Mouse (Mus musculus) hindbrain, embryonic 13.5 days (tissue): ENCODE results near the gene Cdk6. TPM values are rescaled to one million over a fixed set of nuclear protein-coding genes. Genes with fewer than 3 reads are reported as not detected.

Experiments used
- ATAC-seq: fragments of 200-750 bp; cut with Nextera tagmentation; 2 replicates; pipeline ENCODE4 v1.8.0; 2017; ENCODE audit warnings: moderate TSS enrichment; ENCODE audit not compliant: low FRiP score
- H3K27ac ChIP-seq: fragments of 300-500 bp; sonication (generic); 2 replicates; pipeline ENCODE4 v1.5.1; 2015; ENCODE audit warnings: inconsistent platforms, mild to moderate bottlenecking, moderate library complexity
- H3K27me3 ChIP-seq: fragments of 300-500 bp; sonication (generic); 2 replicates; pipeline ENCODE4 v1.6.1; 2015; ENCODE audit warnings: mild to moderate bottlenecking, inconsistent platforms
- H3K36me3 ChIP-seq: fragments of 300-500 bp; sonication (generic); 2 replicates; pipeline ENCODE4 v1.6.1; 2015; ENCODE audit warnings: mild to moderate bottlenecking, inconsistent platforms
- H3K4me1 ChIP-seq: fragments of 300-500 bp; sonication (generic); replicated peaks from 2 replicates; pipeline ENCODE4 v1.6.1; 2015; ENCODE audit warnings: inconsistent platforms
- H3K4me2 ChIP-seq: fragments of 300-500 bp; sonication (generic); 2 replicates; pipeline ENCODE4 v1.6.1; 2015; ENCODE audit warnings: inconsistent platforms, mild to moderate bottlenecking, moderate library complexity
- H3K4me3 ChIP-seq: fragments of 300-500 bp; sonication (generic); 2 replicates; pipeline ENCODE4 v1.5.1; 2015; ENCODE audit warnings: mild to moderate bottlenecking, inconsistent platforms
- H3K9ac ChIP-seq: fragments of 300-500 bp; sonication (generic); 2 replicates; pipeline ENCODE4 v1.6.1; 2015; ENCODE audit warnings: mild to moderate bottlenecking, inconsistent platforms
- H3K9me3 ChIP-seq: fragments of 300-500 bp; sonication (generic); 2 replicates; pipeline ENCODE4 v1.6.1; 2016; ENCODE audit warnings: inconsistent platforms
- WGBS: fragments of 180-500 bp; shearing (Covaris S2); methylation state at CpG from one replicate; pipeline ENCODE4 v1.1.7; 2015; 5-methylcytosine and 5-hydroxymethylcytosine counted together
- polyA plus RNA-seq: library from polyadenylated mRNA; unstranded; fragments of >200 nt; fragmentation: Nextera tagmentation; extraction: Ambion mirVana; gene quantifications from 2 replicates; pipeline ENCODE4 v1.2.1, GENCODE M21; 2015

The Cdk6 gene
- polyA plus RNA-seq, 1 experiment from 2014 or later: 11.8 TPM

- Histone ChIP-seq H3K9me3 (no peaks in the 10 kb centered on the region), H3K27ac (peak overlapping the region; percentile 93; the same call in 1 of the 2 replicates), H3K9ac (peak overlapping the region; percentile 90), H3K4me2 (peak overlapping the region; percentile 67), H3K4me1 (peaks cover 22% of the 10 kb centered on the region), H3K27me3 (no peaks in the 10 kb centered on the region), H3K4me3 (peak overlapping the region; percentile 91), H3K36me3 (peaks cover 7% of the 10 kb centered on the region)
- peak; percentile 26 for ATAC-seq
- WGBS: 10% methylated on average over 7 of the region's 7 CpGs
These were observed 203.1 kb downstream of the Cdk6 start for GRCm38 (mm10) chr5:3544480-3544769.

- Histone ChIP-seq H3K36me3 (peaks cover 7% of the 10 kb centered on the region), H3K27ac (no peak overlapping the region), H3K27me3 (no peaks in the 10 kb centered on the region), H3K4me1 (peaks cover 22% of the 10 kb centered on the region), H3K9ac (no peak overlapping the region), H3K4me2 (no peak overlapping the region), H3K9me3 (no peaks in the 10 kb centered on the region), H3K4me3 (no peak overlapping the region)
- WGBS: 88% methylated on average over 1 of the region's 1 CpGs
- ATAC-seq: no peak
These were observed 204.9 kb downstream of the Cdk6 start for GRCm38 (mm10) chr5:3546226-3546625.

- 98% methylated on average over 1 of the region's 1 CpGs for whole genome bisulfite sequencing
- no peak overlapping the region for H3K9ac ChIP-seq
These were observed 210.2 kb downstream of the Cdk6 start for GRCm38 (mm10) chr5:3551481-3551880.

GRCm38 (mm10) chr5:3554198-3554597 is 212.9 kb downstream of the Cdk6 start:
- ATAC-seq: no peak
- WGBS: 87% methylated on average over 2 of the region's 2 CpGs
- Histone ChIP-seq H3K4me1 (no peaks in the 10 kb centered on the region), H3K27ac (no peak overlapping the region), H3K36me3 (peaks cover 35% of the 10 kb centered on the region), H3K9ac (no peak overlapping the region), H3K9me3 (no peaks in the 10 kb centered on the region), H3K4me2 (no peak overlapping the region), H3K27me3 (no peaks in the 10 kb centered on the region), H3K4me3 (no peak overlapping the region)

More at GRCm38 (mm10) chr5:3551481-3551880, 210.2 kb downstream of the Cdk6 start:
- no peaks in the 10 kb centered on the region for H3K27me3 ChIP-seq
- ATAC-seq: no peak
- H3K27ac ChIP-seq: no peak overlapping the region
- no peaks in the 10 kb centered on the region for H3K9me3 ChIP-seq
- no peak overlapping the region for H3K4me3 ChIP-seq
- H3K4me2 ChIP-seq: no peak overlapping the region
- peaks cover under 1% of the 10 kb centered on the region; the same call in 1 of the 2 replicates for H3K4me1 ChIP-seq
- H3K36me3 ChIP-seq: peaks cover 23% of the 10 kb centered on the region

GRCm38 (mm10) chr5:3571266-3571665 is 230.0 kb downstream of the Cdk6 start, which contains the start of gene 1700109H08Rik:
1700109H08Rik (plus strand) TSS chr5:3571566.
- no peaks in the 10 kb centered on the region for H3K4me1 ChIP-seq
- 97% methylated on average over 4 of the region's 4 CpGs for WGBS
- H3K4me2 ChIP-seq: no peak within 1 kb of the TSS
- H3K27me3 ChIP-seq: no peaks in the 10 kb centered on the region
- H3K9me3 ChIP-seq: 0 out of 2 replicates have a peak, but pooled peaks cover 3% of the 10 kb centered on the region
- H3K4me3 ChIP-seq: no peak within 1 kb of the TSS
- H3K27ac ChIP-seq: no peak within 1 kb of the TSS
- H3K9ac ChIP-seq: no peak within 1 kb of the TSS
- H3K36me3 ChIP-seq: peaks cover 88% of the 10 kb centered on the region
- ATAC-seq: no peak

- WGBS: 100% methylated on average over 2 of the region's 2 CpGs
- no peak for ATAC-seq
- H3K27ac ChIP-seq: no peak overlapping the region
- peaks cover 96% of the 10 kb centered on the region for H3K36me3 ChIP-seq
- no peak overlapping the region for H3K9ac ChIP-seq
- no peak overlapping the region for H3K4me3 ChIP-seq
- no peaks in the 10 kb centered on the region for H3K27me3 ChIP-seq
- H3K9me3 ChIP-seq: 0 out of 2 replicates have a peak, but pooled peaks cover 3% of the 10 kb centered on the region
- no peak overlapping the region for H3K4me2 ChIP-seq
- H3K4me1 ChIP-seq: no peaks in the 10 kb centered on the region
These were observed 233.5 kb downstream of the Cdk6 start for GRCm38 (mm10) chr5:3574825-3575224.

- ATAC-seq: no peak
- no peak overlapping the region for H3K4me2 ChIP-seq
- H3K9ac ChIP-seq: no peak overlapping the region
- H3K27ac ChIP-seq: no peak overlapping the region
- 93% methylated on average over 2 of the region's 2 CpGs for WGBS
- H3K4me1 ChIP-seq: no peaks in the 10 kb centered on the region
- H3K36me3 ChIP-seq: peaks cover 92% of the 10 kb centered on the region
- H3K4me3 ChIP-seq: no peak overlapping the region
- 0 out of 2 replicates have a peak, but pooled peaks cover 3% of the 10 kb centered on the region for H3K9me3 ChIP-seq
- no peaks in the 10 kb centered on the region for H3K27me3 ChIP-seq
These were observed 236.7 kb downstream of the Cdk6 start for GRCm38 (mm10) chr5:3577939-3578338.

GRCm38 (mm10) chr5:3579066-3579465 is 237.8 kb downstream of the Cdk6 start:
- WGBS: 98% methylated on average over 7 of the region's 7 CpGs
- Histone ChIP-seq H3K27ac (no peak overlapping the region), H3K4me3 (no peak overlapping the region)

More at GRCm38 (mm10) chr5:3579066-3579465, 237.8 kb downstream of the Cdk6 start:
- ATAC-seq: no peak
- Histone ChIP-seq H3K4me2 (no peak overlapping the region), H3K36me3 (peaks cover 92% of the 10 kb centered on the region), H3K9ac (no peak overlapping the region), H3K27me3 (no peaks in the 10 kb centered on the region), H3K9me3 (0 out of 2 replicates have a peak, but pooled peaks cover 3% of the 10 kb centered on the region), H3K4me1 (no peaks in the 10 kb centered on the region)

Other genes starting within 250 kb of the Cdk6 start
- gene Fam133b, start 202.3 kb downstream of the Cdk6 start, polyA plus RNA-seq: 29.3 and 32.1 TPM in 2 replicates
- 2.5 and 3.8 TPM in 2 replicates for gene 1700109H08Rik, start 230.1 kb downstream of the Cdk6 start, polyA plus RNA-seq